Mouse (Mus musculus) heart, embryonic 11.5 days (tissue): ENCODE measurements around the gene Fam129c. TPM values are rescaled to one million over a fixed set of nuclear protein-coding genes. Genes with fewer than 3 reads are reported as not detected.

ENCODE experiments used
- ATAC-seq: fragments of 200-750 bp; cut with Nextera tagmentation; replicated peaks from 2 replicates; pipeline ENCODE4 v1.8.0; 2017; ENCODE audit warnings: moderate library complexity; ENCODE audit not compliant: insufficient number of reproducible peaks, low FRiP score, low TSS enrichment
- H3K27ac ChIP-seq: fragments of 300-500 bp; sonication (generic); 2 replicates; pipeline ENCODE4 v1.5.1; 2014; ENCODE audit warnings: mild to moderate bottlenecking, low read depth, low read length
- H3K27me3 ChIP-seq: fragments of 300-500 bp; sonication (generic); 2 replicates; pipeline ENCODE4 v1.6.1; 2014; ENCODE audit warnings: mild to moderate bottlenecking, low read length, mixed read lengths; ENCODE audit not compliant: control insufficient read depth, insufficient read depth
- H3K36me3 ChIP-seq: fragments of 300-500 bp; sonication (generic); 2 replicates; pipeline ENCODE4 v1.6.1; 2014; ENCODE audit warnings: mild to moderate bottlenecking, low read length, moderate library complexity, mixed read lengths; ENCODE audit not compliant: control insufficient read depth, insufficient read depth
- H3K4me1 ChIP-seq: fragments of 300-500 bp; sonication (generic); 2 replicates; pipeline ENCODE4 v1.6.1; 2014; ENCODE audit warnings: low read length; ENCODE audit not compliant: control insufficient read depth, insufficient read depth
- H3K4me2 ChIP-seq: fragments of 300-500 bp; sonication (generic); 2 replicates; pipeline ENCODE4 v1.6.1; 2014; ENCODE audit warnings: mild to moderate bottlenecking, moderate library complexity
- H3K4me3 ChIP-seq: fragments of 300-500 bp; sonication (generic); 2 replicates; pipeline ENCODE4 v1.5.1; 2014; ENCODE audit warnings: low read depth, low read length
- H3K9ac ChIP-seq: fragments of 300-500 bp; sonication (generic); 2 replicates; pipeline ENCODE4 v1.6.1; 2014; ENCODE audit warnings: mild to moderate bottlenecking, low read depth, low read length, moderate library complexity
- H3K9me3 ChIP-seq: fragments of 300-500 bp; sonication (generic); replicated peaks from 2 replicates; pipeline ENCODE4 v1.6.1; 2016; ENCODE audit warnings: low read length; ENCODE audit not compliant: control insufficient read depth
- WGBS: fragments of 180-500 bp; shearing (Covaris S2); extraction: QIAGEN DNeasy Blood & Tissue Kit; methylation state at CpG from one replicate; pipeline ENCODE4 v1.1.7; 2014; ENCODE audit not compliant: insufficient replicate concordance; 5-methylcytosine and 5-hydroxymethylcytosine counted together
- polyA plus RNA-seq: library from polyadenylated mRNA; unstranded; fragments of >200 nt; fragmentation: Nextera tagmentation; extraction: Ambion mirVana; gene quantifications from 2 replicates; pipeline ENCODE4 v1.2.1, GENCODE M21; 2014

Fam129c gene
- polyA plus RNA-seq, 1 experiment from 2014 or later: 1.9 TPM

- ATAC-seq: no peak
- no peaks in the 10 kb centered on the region for H3K4me1 ChIP-seq
- no peak overlapping the region for H3K4me2 ChIP-seq
- no peak overlapping the region for H3K9ac ChIP-seq
- H3K27me3 ChIP-seq: 0 out of 2 replicates have a peak, but pooled peaks cover 3% of the 10 kb centered on the region
- no peak overlapping the region for H3K27ac ChIP-seq
- WGBS: 86% methylated on average over 14 of the region's 14 CpGs
- H3K36me3 ChIP-seq: no peaks in the 10 kb centered on the region
- no peaks in the 10 kb centered on the region for H3K9me3 ChIP-seq
- no peak overlapping the region for H3K4me3 ChIP-seq
These were observed 18.0 kb upstream of the Fam129c start for GRCm38 (mm10) chr8:71579476-71579875.

GRCm38 (mm10) chr8:71580201-71580600 is 17.2 kb upstream of the Fam129c start:
- H3K4me1 ChIP-seq: no peaks in the 10 kb centered on the region
- 47% methylated on average over 9 of the region's 9 CpGs for WGBS
- no peak overlapping the region for H3K4me3 ChIP-seq
- no peak for ATAC-seq
- H3K4me2 ChIP-seq: no peak overlapping the region
- H3K27me3 ChIP-seq: 0 out of 2 replicates have a peak, but pooled peaks cover 6% of the 10 kb centered on the region
- H3K36me3 ChIP-seq: no peaks in the 10 kb centered on the region
- H3K9ac ChIP-seq: no peak overlapping the region
- H3K27ac ChIP-seq: no peak overlapping the region
- no peaks in the 10 kb centered on the region for H3K9me3 ChIP-seq

- 82% methylated on average over 2 of the region's 2 CpGs for WGBS
- ATAC-seq: no peak
- no peaks in the 10 kb centered on the region for H3K9me3 ChIP-seq
- H3K9ac ChIP-seq: no peak overlapping the region
- no peak overlapping the region for H3K4me2 ChIP-seq
- H3K27ac ChIP-seq: no peak overlapping the region
- 0 out of 2 replicates have a peak, but pooled peaks cover 3% of the 10 kb centered on the region for H3K27me3 ChIP-seq
- H3K4me3 ChIP-seq: no peak overlapping the region
- H3K4me1 ChIP-seq: peaks cover 5% of the 10 kb centered on the region
- no peaks in the 10 kb centered on the region for H3K36me3 ChIP-seq
These were observed 10.6 kb upstream of the Fam129c start for GRCm38 (mm10) chr8:71586891-71587290.

GRCm38 (mm10) chr8:71588762-71589161 is 8.7 kb upstream of the Fam129c start:
- Histone ChIP-seq H3K9ac (no peak overlapping the region), H3K27me3 (0 out of 2 replicates have a peak, but pooled peaks cover 3% of the 10 kb centered on the region), H3K27ac (no peak overlapping the region), H3K4me2 (no peak overlapping the region), H3K9me3 (no peaks in the 10 kb centered on the region), H3K4me3 (no peak overlapping the region), H3K4me1 (peaks cover 12% of the 10 kb centered on the region), H3K36me3 (no peaks in the 10 kb centered on the region)
- WGBS: 69% methylated on average over 3 of the region's 3 CpGs
- ATAC-seq: no peak

- H3K27me3 ChIP-seq: no peaks in the 10 kb centered on the region
- peak overlapping the region; percentile 85 for H3K4me3 ChIP-seq
- H3K9me3 ChIP-seq: no peaks in the 10 kb centered on the region
- peak overlapping the region; percentile 98 for H3K27ac ChIP-seq
- 30% methylated on average over 5 of the region's 5 CpGs for WGBS
- peak overlapping the region; percentile 90 for H3K4me2 ChIP-seq
- peak overlapping the region; percentile 91 for H3K9ac ChIP-seq
- no peak for ATAC-seq
- peaks cover 14% of the 10 kb centered on the region for H3K4me1 ChIP-seq
- no peaks in the 10 kb centered on the region for H3K36me3 ChIP-seq
These were observed 6.4 kb upstream of the Fam129c start for GRCm38 (mm10) chr8:71591017-71591416.

GRCm38 (mm10) chr8:71591471-71592373 is 5.7 kb upstream of the Fam129c start, which contains the start of gene Pgls:
Gene Pgls, plus strand, starts transcription at chr8:71592176.
- under 1% methylated on average over 71 of the region's 71 CpGs for WGBS
- peak; percentile 84 for ATAC-seq
- peak within 1 kb of the TSS; percentile 85 for H3K4me3 ChIP-seq

GRCm38 (mm10) chr8:71592374-71593170 is 4.9 kb upstream of the Fam129c start:
- H3K4me1 ChIP-seq: peaks cover 14% of the 10 kb centered on the region
- peak; percentile 71 for ATAC-seq
- H3K9me3 ChIP-seq: no peaks in the 10 kb centered on the region
- peak overlapping the region; percentile 98 for H3K27ac ChIP-seq
- H3K36me3 ChIP-seq: no peaks in the 10 kb centered on the region
- WGBS: 5% methylated on average over 60 of the region's 60 CpGs
- H3K27me3 ChIP-seq: no peaks in the 10 kb centered on the region
- H3K4me3 ChIP-seq: peak overlapping the region; percentile 85
- H3K9ac ChIP-seq: peak overlapping the region; percentile 91
- H3K4me2 ChIP-seq: peak overlapping the region; percentile 90

More at GRCm38 (mm10) chr8:71591471-71592373, 5.7 kb upstream of the Fam129c start, which contains the start of gene Pgls:
- Histone ChIP-seq H3K4me1 (peaks cover 14% of the 10 kb centered on the region), H3K27me3 (no peaks in the 10 kb centered on the region), H3K9ac (peak within 1 kb of the TSS; percentile 91), H3K9me3 (no peaks in the 10 kb centered on the region), H3K27ac (peak within 1 kb of the TSS; percentile 98), H3K4me2 (peak within 1 kb of the TSS; percentile 90), H3K36me3 (no peaks in the 10 kb centered on the region)

- H3K4me1 ChIP-seq: peaks cover 14% of the 10 kb centered on the region
- H3K36me3 ChIP-seq: no peaks in the 10 kb centered on the region
- ATAC-seq: no peak
- H3K27ac ChIP-seq: no peak overlapping the region
- no peak overlapping the region for H3K4me3 ChIP-seq
- WGBS: 87% methylated on average over 8 of the region's 8 CpGs
- no peak overlapping the region for H3K4me2 ChIP-seq
- H3K9me3 ChIP-seq: no peaks in the 10 kb centered on the region
- H3K27me3 ChIP-seq: no peaks in the 10 kb centered on the region
- no peak overlapping the region for H3K9ac ChIP-seq
These were observed 3.7 kb upstream of the Fam129c start for GRCm38 (mm10) chr8:71593556-71594323.
